Mouse (Mus musculus) spleen, adult 2 months (tissue): ENCODE measurements around the gene Samd4.

Experiments used
- CTCF ChIP-seq: fragments of 200-500 bp; IDR thresholded peaks from 2 replicates; pipeline ENCODE4 v1.5.1; 2011; ENCODE audit warnings: mild to moderate bottlenecking, inconsistent platforms; ENCODE audit not compliant: insufficient read depth, insufficient read length, insufficient replicate concordance; ENCODE audit errors: extremely low read depth
- POLR2A ChIP-seq: fragments of 200-500 bp; IDR thresholded peaks from 2 replicates; pipeline ENCODE4 v1.6.1; 2011; ENCODE audit warnings: low read depth, low read length, inconsistent platforms

DNA sequence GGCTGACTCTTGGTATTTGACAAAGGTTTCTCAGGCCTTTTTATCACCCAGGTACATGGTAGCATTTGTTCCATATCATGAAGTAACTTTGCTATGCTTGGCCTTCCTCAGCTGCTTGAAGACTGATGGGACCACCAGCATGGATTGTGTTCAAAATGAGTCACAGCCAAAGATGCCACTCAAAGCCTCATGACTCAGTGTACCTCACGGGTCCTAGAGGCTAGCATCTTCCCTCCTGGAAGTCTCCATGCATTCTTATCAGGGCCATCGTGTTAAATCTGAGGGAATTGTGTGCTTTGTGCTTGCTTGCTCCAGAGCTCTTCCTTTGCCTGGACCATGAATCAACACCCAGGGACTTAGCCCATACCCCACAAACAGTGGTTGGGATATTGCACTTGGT lies 89.1 kb downstream of the Samd4 start:
- no peak for TF ChIP-seq CTCF
- no peak for TF ChIP-seq POLR2A
